Mouse (Mus musculus): ENCODE results near the gene Ccdc157.
A peak's percentile ranks its signal among the peaks of the same experiment; 100 is the strongest.
"Not testable (repeated sequence)": the region's sequence is repeated elsewhere in the genome, so short reads cannot be mapped to it uniquely, and the experiment has no call there.

Gene Ccdc157

GRCm38 (mm10) chr11:4133450-4133849, 26.6 kb downstream of the Ccdc157 start:
- peak; percentile 24 for DNase-seq (ENCODE audit: low spot score)

GRCm38 (mm10) chr11:4128461-4128860, 31.6 kb downstream of the Ccdc157 start:
- not testable (repeated sequence) for DNase-seq (ENCODE audit: low spot score)

GRCm38 (mm10) chr11:4127059-4127458, 33.0 kb downstream of the Ccdc157 start:
- DNase-seq (ENCODE audit: low spot score), result no peak

- DNase-seq (ENCODE audit: low spot score), result peak; percentile 42
Measured at GRCm38 (mm10) chr11:4123922-4124321, 36.2 kb downstream of the Ccdc157 start.

- peak; percentile 67 for DNase-seq (ENCODE audit: low spot score)
Measured at GRCm38 (mm10) chr11:4122742-4123579, 37.1 kb downstream of the Ccdc157 start, which contains the start of gene Sec14l2. Sec14l2 (minus strand) TSS chr11:4123415.

GRCm38 (mm10) chr11:4122226-4122625, 37.9 kb downstream of the Ccdc157 start:
- DNase-seq (ENCODE audit: low spot score), result no peak

- DNase-seq (ENCODE audit: low spot score), result no peak
Measured at GRCm38 (mm10) chr11:4121691-4122090, 38.4 kb downstream of the Ccdc157 start.

- no peak for DNase-seq (ENCODE audit: low spot score)
Measured at GRCm38 (mm10) chr11:4119635-4120034, 40.5 kb downstream of the Ccdc157 start.

- DNase-seq (ENCODE audit: low spot score), result peak; percentile 42
Measured at GRCm38 (mm10) chr11:4118081-4118921, 41.8 kb downstream of the Ccdc157 start.

- no peak for DNase-seq (ENCODE audit: low spot score)
Measured at GRCm38 (mm10) chr11:4117372-4118071, 42.6 kb downstream of the Ccdc157 start.

- no peak for DNase-seq (ENCODE audit: low spot score)
Measured at GRCm38 (mm10) chr11:4116458-4117141, 43.5 kb downstream of the Ccdc157 start.

GRCm38 (mm10) chr11:4115407-4115806, 44.7 kb downstream of the Ccdc157 start:
- DNase-seq (ENCODE audit: low spot score), result no peak

GRCm38 (mm10) chr11:4114541-4114940, 45.6 kb downstream of the Ccdc157 start:
- DNase-seq (ENCODE audit: low spot score), result not testable (repeated sequence)

- DNase-seq (ENCODE audit: low spot score), result no peak
Measured at GRCm38 (mm10) chr11:4113970-4114369, 46.1 kb downstream of the Ccdc157 start.

GRCm38 (mm10) chr11:4113496-4113895, 46.6 kb downstream of the Ccdc157 start:
- no peak for DNase-seq (ENCODE audit: low spot score)

GRCm38 (mm10) chr11:4112861-4113260, 47.2 kb downstream of the Ccdc157 start:
- DNase-seq (ENCODE audit: low spot score), result no peak

- no peak for DNase-seq (ENCODE audit: low spot score)
Measured at GRCm38 (mm10) chr11:4112033-4112432, 48.1 kb downstream of the Ccdc157 start.

- no peak for DNase-seq (ENCODE audit: low spot score)
Measured at GRCm38 (mm10) chr11:4108691-4109090, 51.4 kb downstream of the Ccdc157 start.

GRCm38 (mm10) chr11:4107901-4108300, 52.2 kb downstream of the Ccdc157 start:
- not testable (repeated sequence) for DNase-seq (ENCODE audit: low spot score)

GRCm38 (mm10) chr11:4105444-4105843, 54.6 kb downstream of the Ccdc157 start:
- no peak for DNase-seq (ENCODE audit: low spot score)

- DNase-seq (ENCODE audit: low spot score), result no peak
Measured at GRCm38 (mm10) chr11:4104989-4105388, 55.1 kb downstream of the Ccdc157 start.

GRCm38 (mm10) chr11:4103522-4103921, 56.6 kb downstream of the Ccdc157 start:
- DNase-seq (ENCODE audit: low spot score), result no peak

Measured in T-cell, adult 2 months (primary cell).